Mouse (Mus musculus) embryo, embryonic 10.5 days (tissue): ENCODE data around the gene Anks4b.
A peak's percentile ranks its signal among the peaks of the same experiment; 100 is the strongest.

ENCODE experiments used
- DNase-seq: peaks from one replicate; pipeline ENCODE4 v3.0.0-alpha.2; 2015; ENCODE audit warnings: low spot score

Gene Anks4b

GRCm38 (mm10) chr7:120188946-120189345, 15.3 kb downstream of the Anks4b start:
- no peak for DNase-seq

DNA sequence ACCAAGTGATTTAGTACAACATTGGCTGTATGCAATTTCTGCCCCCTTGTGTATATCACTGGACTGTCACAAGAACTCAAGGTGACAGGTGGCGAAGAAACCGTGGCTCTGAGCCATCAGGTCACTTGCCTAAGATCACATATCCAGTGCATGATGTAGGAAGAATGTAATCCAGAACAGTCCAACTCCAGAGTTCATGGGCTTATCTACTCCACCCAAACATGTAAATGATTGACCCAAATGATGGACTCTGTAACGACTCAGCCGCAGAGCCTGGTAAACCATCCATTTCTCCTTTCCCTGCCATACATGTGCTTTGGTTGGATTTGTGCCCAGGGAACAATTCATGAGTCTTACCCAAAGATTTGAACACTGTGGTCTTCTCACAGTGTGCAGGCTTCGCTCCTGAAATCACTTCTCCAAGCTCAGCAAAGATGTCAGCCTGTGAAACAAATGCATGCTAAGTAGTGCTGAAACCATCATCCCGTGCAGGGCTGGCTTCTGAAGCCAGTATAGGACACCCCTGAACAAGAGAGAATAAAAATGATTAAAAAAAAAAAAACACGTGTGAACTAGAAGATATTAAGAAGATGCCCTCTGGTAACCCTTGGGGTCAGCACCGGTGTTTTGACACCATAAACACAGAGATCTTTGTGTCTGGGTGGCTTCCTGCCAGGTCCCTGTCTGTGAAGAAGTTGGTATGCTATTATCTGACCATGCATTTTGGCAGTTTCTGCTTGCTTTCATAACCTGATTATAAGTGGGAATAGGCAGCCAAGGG, 15.9 kb downstream of the Anks4b start:
- no peak for DNase-seq

DNA sequence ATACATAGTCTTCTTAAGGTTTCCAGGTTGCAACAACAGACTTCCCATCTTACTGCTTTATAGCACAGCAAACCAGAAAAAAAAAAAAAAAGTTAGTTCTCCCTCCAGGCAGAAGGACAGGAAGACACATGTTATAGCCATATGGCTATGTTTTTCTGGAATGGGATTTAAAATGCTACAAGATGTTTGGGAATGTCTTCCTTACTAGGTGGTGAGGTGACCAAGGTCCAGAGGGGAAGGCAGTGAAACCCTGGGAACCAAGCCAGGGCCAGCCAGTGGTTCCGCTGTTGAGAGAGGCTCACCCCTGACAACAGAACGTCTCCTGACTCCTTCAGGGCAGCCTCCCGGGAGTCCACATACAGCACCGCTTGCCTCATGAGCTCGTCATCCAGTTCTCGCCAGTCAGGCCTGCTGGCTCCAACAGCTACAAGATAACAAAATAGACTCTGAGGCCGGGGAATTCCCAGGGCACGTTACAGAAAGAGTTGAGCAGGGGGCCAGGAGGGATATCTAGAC, 16.6 kb downstream of the Anks4b start:
- DNase-seq: no peak

- DNase-seq: no peak
Observed at GRCm38 (mm10) chr7:120192207-120192606, 18.5 kb downstream of the Anks4b start.

DNA sequence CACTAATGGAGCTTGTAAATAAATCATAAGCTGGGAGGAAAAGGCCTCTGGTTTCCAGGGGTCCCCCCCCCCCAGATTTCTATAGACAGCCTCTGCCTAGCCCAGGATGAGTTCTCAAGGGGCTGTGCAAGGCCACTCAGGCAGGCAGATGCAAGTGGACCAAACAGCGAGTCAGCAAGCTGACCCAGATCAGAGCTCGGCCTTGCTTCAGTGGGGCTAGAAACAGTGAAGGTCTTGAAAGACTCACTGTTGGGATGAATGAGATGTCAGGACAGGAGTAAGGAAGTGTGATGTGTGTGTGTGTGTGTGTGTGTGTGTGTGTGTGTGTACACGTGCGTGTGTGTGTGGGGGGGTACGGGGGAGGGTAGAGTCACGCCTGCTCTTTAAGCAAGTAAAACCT, 19.2 kb downstream of the Anks4b start:
- no peak for DNase-seq

DNA sequence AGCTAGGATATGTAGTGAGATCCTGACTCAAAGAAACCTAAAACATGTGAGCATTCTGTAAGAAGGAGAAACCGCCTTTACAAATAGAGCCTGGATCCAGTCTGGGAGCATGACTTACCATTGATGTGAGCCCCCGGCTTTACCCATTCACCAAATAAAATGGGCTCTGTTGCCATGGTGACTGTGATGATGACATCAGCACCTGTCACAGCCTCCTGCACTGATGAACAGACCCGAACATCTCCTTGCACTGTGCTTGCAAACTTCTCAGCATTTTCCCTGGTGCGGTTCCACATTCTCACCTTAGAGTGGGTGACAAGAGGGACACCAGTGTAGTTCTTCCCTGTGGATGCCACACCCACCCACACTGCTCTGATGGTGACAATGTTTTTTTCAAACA, 21.5 kb downstream of the Anks4b start:
- DNase-seq: no peak

DNA sequence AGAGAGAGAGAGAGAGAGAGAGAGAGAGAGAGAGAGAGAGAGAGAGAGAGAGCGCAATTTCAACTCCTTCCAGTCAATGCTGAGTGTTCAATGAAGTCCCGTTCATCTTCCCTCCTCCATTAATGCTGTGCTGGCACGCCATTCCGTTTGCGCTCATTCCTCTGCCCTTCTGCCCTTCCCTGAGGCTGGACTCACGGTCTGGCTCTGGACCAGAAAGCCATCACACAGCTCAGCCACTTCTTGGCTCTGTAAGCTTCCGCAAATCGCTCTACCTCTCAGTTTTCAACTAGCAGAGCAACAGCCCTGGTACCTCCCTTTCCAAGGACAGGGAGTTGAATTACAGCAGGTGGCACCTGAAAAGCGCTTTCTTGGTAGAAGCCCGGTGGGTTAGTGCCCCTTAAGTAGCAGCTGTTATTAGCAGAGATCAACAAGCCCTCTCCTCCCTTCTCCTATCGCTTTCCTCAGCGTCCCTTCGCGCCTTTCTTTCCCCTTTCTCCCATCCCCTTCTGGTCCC, 27.6 kb downstream of the Anks4b start:
- DNase-seq: peak; percentile 30

DNA sequence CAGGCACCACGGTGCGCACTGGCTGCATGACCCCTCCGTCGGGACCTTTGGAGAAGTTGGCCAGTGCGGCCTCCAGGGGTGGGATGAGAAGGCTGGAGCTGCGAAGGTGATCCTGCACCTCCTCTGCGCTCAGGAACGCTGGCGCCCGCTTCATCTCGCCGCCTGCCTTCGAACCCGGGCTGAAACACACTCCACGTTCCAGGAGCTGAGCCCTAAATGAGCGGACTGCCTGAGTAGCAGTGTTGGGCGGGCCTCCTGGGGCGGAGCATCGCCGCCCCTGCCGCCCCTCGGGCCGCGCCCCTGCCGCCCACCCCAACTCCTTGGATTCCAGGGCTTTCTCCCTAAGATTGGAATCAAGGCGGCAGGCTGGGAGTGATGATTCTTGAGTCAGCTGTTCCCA, 28.1 kb downstream of the Anks4b start, which contains the start of gene Crym:
Gene Crym (minus strand): TSS at position 341 of the 400 bp plus-strand sequence.
- peak; percentile 31 for DNase-seq

GRCm38 (mm10) chr7:120203789-120204188, 30.1 kb downstream of the Anks4b start, which contains the start of gene Abca14:
Abca14 (plus strand) TSS chr7:120203961.
- peak; percentile 89 for DNase-seq

- DNase-seq: no peak
Observed at GRCm38 (mm10) chr7:120205989-120206388, 32.3 kb downstream of the Anks4b start.

GRCm38 (mm10) chr7:120228541-120228940, 54.9 kb downstream of the Anks4b start:
- no peak for DNase-seq
